21 mouse cellular contexts compared by ENCODE assay signal in the genomic region with DNA sequence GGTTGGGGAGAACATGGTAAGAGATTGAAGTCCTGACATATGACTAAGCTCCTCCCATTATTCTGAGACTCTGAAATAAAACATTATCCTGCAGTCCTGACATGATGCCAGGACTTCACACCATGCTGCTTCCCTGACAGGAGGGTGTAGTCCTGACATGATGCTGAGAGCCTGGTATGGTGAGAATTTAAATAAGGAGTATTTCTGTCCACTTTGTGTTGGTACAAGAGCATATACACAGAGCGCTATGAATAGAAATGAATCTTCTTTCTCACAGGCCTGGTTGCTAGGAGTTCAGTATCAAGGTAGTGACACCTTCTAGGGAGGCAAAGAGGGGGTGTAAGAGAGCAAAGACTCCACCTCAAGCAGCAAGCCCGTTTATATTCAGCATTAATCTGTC.
DNase-seq lines count a peak whose midpoint lies in the region; ATAC-seq and TF ChIP-seq lines count a peak whose summit lies in the region.
"Had no signal": no experiment of that assay in that cellular context is flagged by ENCODE, and none has a peak within 500 bp of the region (broad histone marks: within the 10 kb centered on the region; RNA-seq: fewer than 3 reads in every experiment).

No protein-coding gene starts in this region.

- no peaks in the 10 kb centered on the region for H3K27me3 ChIP-seq in forebrain, postnatal 0 days (ENCODE audit: insufficient read depth, low read length)
- no peaks in the 10 kb centered on the region for H3K27me3 ChIP-seq in forebrain, embryonic 12.5 days
- no peaks in the 10 kb centered on the region; the same call in 1 of the 2 replicates for H3K27me3 ChIP-seq in heart, embryonic 15.5 days
- no peaks in the 10 kb centered on the region for H3K27me3 ChIP-seq in midbrain, embryonic 16.5 days (ENCODE audit: control insufficient read depth, insufficient read depth, low read depth, low read length)
- H3K27me3 ChIP-seq: CH12.LX; embryonic facial prominence, embryonic 15.5 days; hindbrain, embryonic 15.5 days; limb, embryonic 15.5 days; liver, embryonic 15.5 days had no signal

- intact Hi-C loops in heart, postnatal 25 days (cut with DNase I) = no loop called here
- intact Hi-C loops in left cerebral cortex, adult 2 months (cut with DNase I) = loop anchor here (2.0 to 5.0 kb wide), 4 partner anchors 34 to 96 kb away; partner anchors contain the start of gene Nsg2

- H3K4me2 ChIP-seq in forebrain, postnatal 0 days (ENCODE audit: low read depth) = no peak overlapping the region
- H3K4me2 ChIP-seq in forebrain, embryonic 12.5 days = no peak overlapping the region
- H3K4me2 ChIP-seq in heart, embryonic 15.5 days = peak overlapping the region; percentile 47; the same call in 1 of the 2 replicates
- H3K4me2 ChIP-seq in midbrain, embryonic 16.5 days (ENCODE audit: low read length) = no peak overlapping the region
- H3K4me2 ChIP-seq: embryonic facial prominence, embryonic 15.5 days; hindbrain, embryonic 15.5 days; limb, embryonic 15.5 days; liver, embryonic 15.5 days had no signal

- no peak overlapping the region for H3K4me3 ChIP-seq in forebrain, postnatal 0 days (ENCODE audit: low read depth, low read length)
- H3K4me3 ChIP-seq in forebrain, embryonic 12.5 days (replicated peaks) = no peak overlapping the region
- H3K4me3 ChIP-seq in heart, embryonic 15.5 days = no peak overlapping the region
- H3K4me3 ChIP-seq in left cerebral cortex, adult 2 months = no peak overlapping the region
- no peak overlapping the region for H3K4me3 ChIP-seq in midbrain, embryonic 16.5 days (ENCODE audit: low read depth, low read length)
- H3K4me3 ChIP-seq: embryonic facial prominence, embryonic 15.5 days; hindbrain, embryonic 15.5 days; limb, embryonic 15.5 days; liver, embryonic 15.5 days had no signal

- peak overlapping the region; percentile 73 for H3K27ac ChIP-seq in forebrain, postnatal 0 days (ENCODE audit: low read depth, low read length)
- H3K27ac ChIP-seq in forebrain, embryonic 12.5 days = no peak overlapping the region
- H3K27ac ChIP-seq in heart, embryonic 15.5 days = peak overlapping the region; percentile 70
- peak overlapping the region; percentile 76 for H3K27ac ChIP-seq in left cerebral cortex, adult 2 months
- H3K27ac ChIP-seq in midbrain, embryonic 16.5 days (ENCODE audit: low read length) = peak overlapping the region; percentile 62
- H3K27ac ChIP-seq: embryonic facial prominence, embryonic 15.5 days; kidney, postnatal 0 days; limb, embryonic 15.5 days; liver, embryonic 15.5 days had no signal

- H3K9me3 ChIP-seq in forebrain, postnatal 0 days (ENCODE audit: low read length) = no peaks in the 10 kb centered on the region
- no peaks in the 10 kb centered on the region for H3K9me3 ChIP-seq in forebrain, embryonic 12.5 days
- no peaks in the 10 kb centered on the region for H3K9me3 ChIP-seq in heart, embryonic 15.5 days (replicated peaks)
- H3K9me3 ChIP-seq in midbrain, embryonic 16.5 days (replicated peaks; ENCODE audit: control insufficient read depth, low read length, poor library complexity, severe bottlenecking) = no peaks in the 10 kb centered on the region
- H3K9me3 ChIP-seq: embryonic facial prominence, embryonic 15.5 days; hindbrain, embryonic 15.5 days; limb, embryonic 15.5 days; liver, embryonic 15.5 days had no signal

- no peak for DNase-seq in forebrain, postnatal 0 days
- DNase-seq in heart, postnatal 25 days (ENCODE audit: low spot score) = no peak
- no peak for DNase-seq in left cerebral cortex, adult 2 months (ENCODE audit: extremely low spot score in 1 of 2, low spot score in 2 of 2)
- no peak for DNase-seq in left cerebral cortex, adult 18-20 months (ENCODE audit: low spot score in 2 of 2)
- DNase-seq in cerebellum, postnatal 36 days = no peak
- DNase-seq: adrenal gland, postnatal 36 days; cerebellum, adult 18-20 months; cerebellum, postnatal 25 days; layer of hippocampus, postnatal 36 days; right cerebral cortex, postnatal 14 days; thymus, postnatal 36 days had no signal

- peaks cover 44% of the 10 kb centered on the region for H3K36me3 ChIP-seq in forebrain, postnatal 0 days (ENCODE audit: insufficient read depth)
- peaks cover 29% of the 10 kb centered on the region for H3K36me3 ChIP-seq in forebrain, embryonic 12.5 days (replicated peaks)
- H3K36me3 ChIP-seq in heart, embryonic 15.5 days = no peaks in the 10 kb centered on the region
- H3K36me3 ChIP-seq in midbrain, embryonic 16.5 days (ENCODE audit: control insufficient read depth, insufficient read depth, low read length) = peaks cover 10% of the 10 kb centered on the region; the same call in 1 of the 2 replicates
- H3K36me3 ChIP-seq: embryonic facial prominence, embryonic 15.5 days; limb, embryonic 15.5 days; liver, embryonic 15.5 days had no signal

- H3K9ac ChIP-seq in forebrain, postnatal 0 days = no peak overlapping the region
- no peak overlapping the region for H3K9ac ChIP-seq in forebrain, embryonic 12.5 days
- H3K9ac ChIP-seq in heart, embryonic 15.5 days = no peak overlapping the region
- H3K9ac ChIP-seq in midbrain, embryonic 16.5 days (ENCODE audit: low read depth, low read length) = no peak overlapping the region
- H3K9ac ChIP-seq: embryonic facial prominence, embryonic 15.5 days; hindbrain, embryonic 15.5 days; limb, embryonic 15.5 days; liver, embryonic 15.5 days had no signal

- peak; percentile 19; the same call in 1 of the 2 replicates for ATAC-seq in forebrain, postnatal 0 days
- ATAC-seq in forebrain, embryonic 12.5 days (ENCODE audit: low FRiP score) = no peak
- ATAC-seq in heart, embryonic 15.5 days (replicated peaks; ENCODE audit: insufficient number of reproducible peaks, insufficient read depth, low FRiP score, low read depth) = no peak
- no peak for ATAC-seq in midbrain, embryonic 16.5 days
- ATAC-seq: intestine, postnatal 0 days had no signal

- TF ChIP-seq CTCF in forebrain, postnatal 0 days (IDR thresholded peaks at IDR 0.05; ENCODE audit: low read depth) = no peak
- TF ChIP-seq CTCF in left cerebral cortex, adult 2 months (IDR thresholded peaks at IDR 0.05) = no peak

- 57% methylated on average over 2 of the region's 2 CpGs for WGBS in forebrain, postnatal 0 days
- whole genome bisulfite sequencing in forebrain, embryonic 12.5 days = 72% methylated on average over 2 of the region's 2 CpGs
- WGBS in heart, embryonic 15.5 days = 38% methylated on average over 2 of the region's 2 CpGs
- WGBS in midbrain, embryonic 16.5 days = 58% methylated on average over 2 of the region's 2 CpGs

- peaks cover 37% of the 10 kb centered on the region for H3K4me1 ChIP-seq in forebrain, postnatal 0 days (ENCODE audit: insufficient read depth)
- peaks cover 37% of the 10 kb centered on the region for H3K4me1 ChIP-seq in forebrain, embryonic 12.5 days
- H3K4me1 ChIP-seq in heart, embryonic 15.5 days (replicated peaks) = peaks cover 19% of the 10 kb centered on the region
- H3K4me1 ChIP-seq in midbrain, embryonic 16.5 days (ENCODE audit: control insufficient read depth, insufficient read depth, low read length) = peaks cover 45% of the 10 kb centered on the region
- H3K4me1 ChIP-seq: limb, embryonic 15.5 days; liver, embryonic 15.5 days had no signal
